Mouse (Mus musculus) embryonic facial prominence, embryonic 13.5 days (tissue): ENCODE measurements around the gene Zfyve27. TPM values are rescaled to one million over a fixed set of nuclear protein-coding genes. Genes with fewer than 3 reads are reported as not detected.

Experiments used
- polyA plus RNA-seq: library from polyadenylated mRNA; unstranded; fragments of >200 nt; fragmentation: Nextera tagmentation; extraction: Ambion mirVana; gene quantifications from 2 replicates; pipeline ENCODE4 v1.2.1, GENCODE M21; 2015

Zfyve27 gene
- polyA plus RNA-seq, 1 experiment from 2014 or later = 25.7 TPM

Other genes starting within 250 kb of the Zfyve27 start
- gene Exosc1, start 230.5 kb upstream of the Zfyve27 start, polyA plus RNA-seq = 88.2 and 90.2 TPM in 2 replicates
- gene Zdhhc16, start 230.5 kb upstream of the Zfyve27 start, polyA plus RNA-seq = 91.2 and 97.3 TPM in 2 replicates
- gene Mms19, start 182.8 kb upstream of the Zfyve27 start, polyA plus RNA-seq = 41.2 and 41.7 TPM in 2 replicates
- gene Ubtd1, start 182.2 kb upstream of the Zfyve27 start, polyA plus RNA-seq = 23.0 and 23.5 TPM in 2 replicates
- 0.25 and 0.31 TPM in 2 replicates for gene Ankrd2, start 128.0 kb upstream of the Zfyve27 start, polyA plus RNA-seq
- 1.3 and 3.3 TPM in 2 replicates for gene Hoga1, start 118.3 kb upstream of the Zfyve27 start, polyA plus RNA-seq
- not detected in 2 replicates for gene 4933411K16Rik, start 111.7 kb upstream of the Zfyve27 start, polyA plus RNA-seq
- 34.0 and 41.2 TPM in 2 replicates for gene Morn4, start 77.6 kb upstream of the Zfyve27 start, polyA plus RNA-seq
- 24.9 and 27.4 TPM in 2 replicates for gene Pi4k2a, start 73.5 kb upstream of the Zfyve27 start, polyA plus RNA-seq
- 29.8 and 35.5 TPM in 2 replicates for gene Avpi1, start 34.9 kb upstream of the Zfyve27 start, polyA plus RNA-seq
- 11.6 and 13.3 TPM in 2 replicates for gene Marveld1, start 16.6 kb upstream of the Zfyve27 start, polyA plus RNA-seq
- gene Sfrp5, start 38.3 kb downstream of the Zfyve27 start, polyA plus RNA-seq = 1.4 and 1.7 TPM in 2 replicates
- 1.5 and 1.8 TPM in 2 replicates for gene Golga7b, start 83.6 kb downstream of the Zfyve27 start, polyA plus RNA-seq